Mouse (Mus musculus) telencephalon, adult 2 months (tissue): ENCODE measurements at regions not wholly inside any gene's neighbourhood (a gene's known extent, or its start where the extent isn't known, plus 50 kb on each side); places are given as distances from the start of the nearest gene placed in this dataset.

Experiments
- DNase-seq: peaks from one replicate; pipeline ENCODE4 v3.0.0-alpha.2; 2011; ENCODE audit warnings: low read depth, low spot score

- no peak for DNase-seq
Measured at GRCm38 (mm10) chr1:120759380-120759779, 157.2 kb downstream of the En1 start.

- DNase-seq, result no peak
Measured at GRCm38 (mm10) chr1:120761364-120761763, 159.1 kb downstream of the En1 start.

DNA sequence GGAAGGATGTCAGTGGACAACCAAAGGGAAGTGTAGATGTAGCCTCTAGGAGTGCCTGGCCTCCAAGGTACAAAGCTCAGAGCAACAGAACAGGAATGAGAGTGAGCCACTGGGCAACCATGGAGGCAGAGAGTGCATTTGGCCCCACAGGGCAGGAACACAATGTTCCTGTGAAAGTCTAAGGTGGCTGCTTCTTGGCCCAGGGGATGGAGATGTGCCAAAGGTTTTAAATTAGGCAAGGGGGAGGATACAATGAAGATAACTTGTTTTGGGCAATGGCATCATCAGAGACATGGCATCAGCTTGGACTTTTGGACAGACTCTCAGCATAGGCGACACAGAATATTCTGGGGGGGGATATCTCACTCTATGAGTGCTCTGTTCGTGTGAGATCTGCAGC is 160.3 kb downstream of the En1 start:
- no peak for DNase-seq

- DNase-seq, result no peak
Measured at GRCm38 (mm10) chr1:120762921-120763595, 160.8 kb downstream of the En1 start.

- no peak for DNase-seq
Measured at GRCm38 (mm10) chr1:120767054-120767453, 164.8 kb downstream of the En1 start.

GRCm38 (mm10) chr1:120771269-120771668 is 169.1 kb downstream of the En1 start:
- DNase-seq, result no peak

DNA sequence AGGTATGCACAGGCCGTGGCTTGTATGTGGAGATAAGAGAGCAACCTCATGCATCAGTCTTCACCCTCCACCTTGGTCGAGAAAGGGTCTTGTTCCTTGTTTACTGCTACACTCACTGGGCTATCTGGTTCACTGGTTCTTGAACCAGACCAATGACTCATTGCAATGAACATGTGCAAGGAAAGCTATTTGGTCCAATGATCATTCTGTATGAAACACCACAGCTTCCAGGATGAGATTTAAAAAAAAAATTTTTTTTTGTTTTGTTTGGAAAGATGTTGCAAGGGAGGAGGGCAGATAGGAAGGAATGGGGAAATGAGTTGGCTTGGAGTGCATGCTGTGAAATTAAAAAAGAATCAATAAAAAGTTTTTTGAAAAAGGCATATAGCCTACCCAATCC is 174.7 kb downstream of the En1 start:
- no peak for DNase-seq

GRCm38 (mm10) chr1:120777468-120777867 is 175.2 kb downstream of the En1 start:
- no peak for DNase-seq

- peak; percentile 9 for DNase-seq
Measured at GRCm38 (mm10) chr1:120795245-120795644, 193.0 kb downstream of the En1 start.

DNA sequence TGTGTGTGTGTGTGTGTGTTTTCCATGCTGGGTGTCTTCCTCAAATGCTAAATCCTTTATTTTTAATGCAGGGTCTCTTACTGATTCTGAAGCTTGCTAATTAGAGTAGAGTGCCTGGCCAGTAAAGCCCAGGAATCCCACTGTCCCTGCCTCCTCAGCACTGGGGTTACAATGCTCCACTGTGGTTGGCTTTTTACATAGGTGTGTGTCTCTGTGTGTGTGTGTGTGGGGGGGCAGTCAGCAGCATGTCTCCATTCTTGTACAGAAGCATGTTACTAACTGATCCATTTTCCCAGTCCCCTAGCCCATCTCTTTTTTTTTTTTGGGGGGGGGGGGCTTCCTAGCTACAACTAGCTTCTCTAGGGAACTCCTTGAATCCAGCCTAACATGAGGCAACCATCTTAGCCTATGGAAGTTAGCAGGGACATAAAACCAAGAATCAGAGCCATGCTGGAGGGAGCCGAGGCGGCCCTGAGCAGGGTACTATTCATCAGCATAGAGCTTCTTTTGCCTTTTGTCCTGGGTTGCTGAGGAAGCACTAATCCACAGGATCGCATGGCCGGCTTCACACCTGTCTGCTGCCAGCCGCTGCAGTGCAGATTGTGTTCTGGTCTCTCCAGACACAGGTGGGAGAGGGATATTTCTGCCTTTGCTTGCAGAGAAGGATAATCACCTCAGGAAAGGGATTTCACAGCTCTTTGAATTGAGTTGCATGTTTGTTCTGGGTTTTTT is 199.2 kb downstream of the En1 start:
- DNase-seq, result no peak

GRCm38 (mm10) chr1:120801980-120802364 is 199.8 kb downstream of the En1 start:
- no peak for DNase-seq

DNA sequence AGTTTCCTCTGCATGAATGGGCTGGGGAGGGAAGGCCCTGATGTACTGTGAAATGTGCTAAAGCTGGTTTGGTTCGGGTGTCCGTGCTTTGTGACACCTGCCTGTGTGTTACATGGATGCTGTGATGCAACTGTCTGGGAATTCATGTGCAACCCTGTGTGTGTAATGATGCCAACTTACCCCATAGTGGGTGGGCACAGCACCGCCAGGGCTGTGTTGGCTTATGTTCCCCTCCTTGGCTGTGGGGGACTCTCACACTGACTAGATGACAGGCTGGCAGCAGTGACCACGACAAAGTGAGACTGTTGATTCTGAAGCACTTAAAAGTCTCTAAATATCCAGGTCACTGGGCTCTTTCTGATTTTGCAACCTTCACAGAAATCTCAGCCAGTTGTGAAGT is 212.2 kb downstream of the En1 start:
- DNase-seq, result no peak

- DNase-seq, result no peak
Measured at GRCm38 (mm10) chr1:120816237-120816820, 214.1 kb downstream of the En1 start.

GRCm38 (mm10) chr1:120817563-120817962 is 215.3 kb downstream of the En1 start:
- no peak for DNase-seq

DNA sequence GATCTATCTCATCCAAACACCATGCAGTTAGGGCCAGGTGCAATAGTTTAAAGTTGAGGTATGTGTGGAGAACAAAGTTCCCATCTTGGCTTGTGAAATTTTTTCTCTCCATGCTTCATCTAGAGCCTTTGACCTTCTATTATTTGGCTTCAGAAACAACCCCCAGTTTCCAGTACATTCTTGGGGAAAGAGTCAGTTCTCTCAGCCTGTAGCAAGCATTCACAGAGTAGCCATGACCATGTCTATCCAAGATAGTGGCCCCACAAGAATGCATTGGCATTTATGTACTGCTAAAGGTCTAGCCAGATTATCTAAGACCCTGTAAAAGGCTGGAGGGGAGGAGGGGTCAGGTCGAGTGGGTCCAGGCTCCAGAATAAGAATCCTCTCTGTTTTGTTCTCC is 229.8 kb downstream of the En1 start:
- DNase-seq, result no peak

GRCm38 (mm10) chr1:120842596-120842995 is 240.4 kb downstream of the En1 start:
- DNase-seq, result no peak

- DNase-seq, result no peak
Measured at GRCm38 (mm10) chr1:120846146-120846545, 243.9 kb downstream of the En1 start.

GRCm38 (mm10) chr1:120851860-120852503 is 249.8 kb downstream of the En1 start:
- DNase-seq, result no peak

DNA sequence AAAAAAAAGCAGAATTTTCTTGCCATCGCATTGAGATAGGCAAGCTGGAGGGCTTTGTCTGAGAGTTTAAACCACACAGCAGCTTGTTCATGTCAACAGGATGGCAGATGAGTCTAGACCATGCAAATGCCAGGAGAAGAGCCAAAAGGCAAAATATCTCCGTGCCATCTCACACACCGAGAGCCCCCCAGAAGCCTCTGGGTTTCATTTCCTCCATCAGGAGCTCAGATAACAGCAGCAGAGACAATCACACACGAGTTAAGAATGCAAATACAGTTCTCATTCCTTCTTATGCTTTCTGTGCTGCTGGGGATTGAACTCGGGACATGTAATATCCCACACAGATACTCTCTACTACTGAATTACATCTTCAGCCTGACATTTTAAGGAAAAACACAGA is 255.3 kb downstream of the En1 start:
- no peak for DNase-seq

DNA sequence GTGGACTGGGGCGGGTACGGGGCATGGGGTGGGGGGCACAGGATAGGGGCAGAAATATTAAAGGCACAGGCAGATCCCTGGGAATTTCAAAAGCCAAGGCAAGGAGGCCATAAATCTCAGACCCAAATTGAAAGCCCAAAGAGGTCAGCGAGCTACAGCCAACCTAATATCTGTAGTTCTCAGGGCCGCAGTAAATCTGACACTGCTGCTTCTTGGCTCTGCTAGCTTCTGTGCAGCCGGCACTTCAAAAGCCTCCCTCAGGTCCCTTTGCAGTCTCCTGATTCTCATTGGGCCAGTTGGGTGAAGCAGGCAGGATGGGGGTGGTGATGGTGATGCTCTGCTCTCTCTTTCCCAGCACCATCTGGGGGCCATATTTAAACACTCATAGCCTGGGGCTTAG is 257.3 kb downstream of the En1 start:
- DNase-seq, result no peak

- no peak for DNase-seq
Measured at GRCm38 (mm10) chr1:120872554-120872953, 270.3 kb downstream of the En1 start.

DNA sequence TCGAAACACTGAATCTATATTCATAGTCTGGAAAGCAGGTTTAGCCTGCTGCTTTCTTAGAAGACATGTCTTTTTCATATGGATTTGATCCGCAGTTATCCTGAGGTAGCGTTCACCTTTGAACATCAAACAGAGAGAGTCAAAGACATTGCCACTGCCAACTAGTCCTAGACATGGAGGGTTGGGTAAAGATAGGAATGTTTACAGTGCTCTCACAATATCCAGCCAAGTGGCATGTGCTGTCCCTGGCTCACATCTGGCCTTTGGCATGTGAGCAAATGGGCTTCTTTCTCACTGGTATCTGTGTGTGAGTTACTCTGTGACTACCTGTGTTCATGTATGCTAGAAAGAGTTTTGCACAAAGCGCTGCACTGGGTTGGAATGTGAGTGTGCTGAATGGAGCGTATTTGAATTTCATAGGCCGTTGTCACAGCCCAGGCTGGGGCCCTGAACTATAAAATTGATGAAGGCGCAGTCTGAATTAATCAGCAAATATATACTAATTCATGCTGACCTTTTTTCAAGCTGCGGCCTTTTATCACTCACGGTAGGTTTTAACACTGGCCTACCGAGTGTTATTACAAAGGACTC is 280.8 kb downstream of the En1 start:
- DNase-seq, result no peak
